Mouse (Mus musculus) olfactory bulb, adult 2 months (tissue): ENCODE results near the gene Ccdc155.

Experiments
- CTCF ChIP-seq: fragments of 200-500 bp; IDR thresholded peaks from 2 replicates; pipeline ENCODE4 v1.5.1; 2012; ENCODE audit warnings: low read depth, mild to moderate bottlenecking, low read length, moderate library complexity; ENCODE audit not compliant: insufficient read depth
- POLR2A ChIP-seq: fragments of 200-500 bp; IDR thresholded peaks from 2 replicates; pipeline ENCODE4 v1.6.1; 2012; ENCODE audit warnings: mild to moderate bottlenecking, low read depth, low read length, moderate library complexity; ENCODE audit not compliant: insufficient read depth

- TF ChIP-seq POLR2A: no peak
- TF ChIP-seq CTCF: no peak
Measured at GRCm38 (mm10) chr7:45162551-45162950, 42.1 kb downstream of the Ccdc155 start.
